Mouse (Mus musculus) lung, postnatal 36 days (tissue): ENCODE data around the gene Gabrq.

ENCODE experiments used
- DNase-seq: peaks from one replicate; pipeline ENCODE4 v3.0.0; 2022; ENCODE audit warnings: mixed read lengths

Gabrq gene

DNA sequence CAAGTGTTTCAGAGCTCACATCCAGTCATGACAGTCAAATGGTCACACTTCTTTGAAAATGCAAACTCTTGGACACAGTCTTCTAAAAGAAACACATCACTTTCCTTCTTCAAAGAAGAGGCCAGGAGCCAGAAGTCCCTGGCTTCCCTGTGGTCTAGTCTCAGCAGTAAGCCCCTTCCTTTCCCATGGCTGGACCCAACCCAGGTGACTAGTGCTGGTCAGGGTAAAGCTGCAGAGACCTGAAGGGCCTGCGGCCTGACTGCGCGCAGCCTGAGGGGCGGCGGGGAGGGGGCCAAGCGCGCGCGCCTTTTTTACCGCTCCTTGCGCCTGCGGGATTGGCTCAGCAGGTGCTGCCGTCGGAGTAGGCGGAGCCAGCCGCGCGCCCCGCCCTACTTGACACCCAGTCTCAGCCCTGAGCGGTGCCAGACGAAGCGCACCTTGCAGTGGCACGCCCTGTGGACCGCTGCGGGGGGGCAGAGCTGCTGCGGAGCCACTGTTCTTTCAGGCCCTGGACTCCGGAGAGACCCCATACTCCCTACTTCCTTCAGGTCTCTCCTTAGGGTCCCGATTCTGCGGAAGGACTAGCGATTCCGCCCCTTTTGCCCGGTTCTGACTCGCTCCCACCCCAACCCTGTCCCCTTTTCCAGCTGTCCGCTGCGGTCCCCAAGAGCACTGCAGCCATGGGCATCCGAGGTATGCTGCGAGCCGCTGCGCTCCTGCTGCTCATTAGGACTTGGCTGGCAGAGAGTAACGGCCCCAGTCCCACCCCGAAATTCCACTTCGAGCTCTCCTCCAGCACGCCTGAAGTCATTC lies at the start of gene Gabrq:
TSS of gene Gabrq (plus strand) at position 403 of the 813 bp plus-strand sequence.
- DNase-seq = peak; percentile 42

DNA sequence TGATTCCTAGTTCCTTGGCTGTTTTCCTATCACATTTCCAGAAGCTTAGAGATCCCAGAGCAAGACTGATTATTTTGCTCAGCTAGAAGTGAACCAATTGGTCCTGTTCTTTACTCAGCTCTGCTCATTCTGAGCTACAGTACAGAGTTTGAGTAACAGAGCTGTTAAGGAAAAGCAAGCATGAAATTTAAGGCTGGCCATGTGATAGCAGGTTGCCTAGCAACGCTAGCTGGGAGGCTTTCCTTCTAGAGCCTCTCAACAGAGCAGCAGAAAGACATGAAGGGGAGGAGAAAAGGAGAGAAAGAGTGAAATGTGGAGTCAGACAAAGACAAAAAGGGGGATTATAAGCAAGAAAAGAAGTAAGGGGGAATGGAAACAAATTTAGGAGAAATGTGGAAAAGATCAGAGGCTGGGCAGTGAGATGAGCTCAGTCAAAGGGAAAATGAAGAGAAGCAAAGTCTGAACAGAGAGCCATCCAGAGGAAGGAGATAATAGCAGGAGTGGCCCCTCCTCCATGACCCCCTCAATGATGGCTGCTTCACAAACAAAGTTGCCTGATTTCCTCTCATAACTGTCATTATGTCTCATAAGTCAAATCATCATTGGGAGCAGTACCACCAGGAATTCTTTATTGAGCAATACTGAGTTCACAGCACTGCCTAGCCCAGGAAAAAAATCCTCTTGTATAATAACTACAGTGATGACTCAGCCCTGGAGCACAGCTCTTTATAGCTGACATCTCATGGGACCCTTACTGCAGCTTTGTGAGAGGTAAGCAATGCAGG lies 36.0 kb upstream of the Gabrq start:
- peak; percentile 3 for DNase-seq

DNA sequence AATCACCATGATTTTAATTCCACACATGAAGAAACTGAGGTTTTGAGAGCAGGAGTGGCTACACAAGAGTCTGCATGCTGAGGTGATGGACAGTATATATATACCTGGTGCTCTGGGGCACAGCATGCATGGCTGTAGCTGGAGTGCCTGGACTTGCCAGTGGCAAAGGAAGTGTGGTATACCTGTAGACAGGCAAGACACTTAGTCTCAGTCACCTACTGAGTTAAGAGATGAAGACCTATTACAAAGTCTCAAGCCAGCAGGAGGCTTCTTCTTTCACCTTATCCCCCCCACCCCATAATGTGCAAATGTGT lies 35.5 kb upstream of the Gabrq start:
- DNase-seq = no peak

DNA sequence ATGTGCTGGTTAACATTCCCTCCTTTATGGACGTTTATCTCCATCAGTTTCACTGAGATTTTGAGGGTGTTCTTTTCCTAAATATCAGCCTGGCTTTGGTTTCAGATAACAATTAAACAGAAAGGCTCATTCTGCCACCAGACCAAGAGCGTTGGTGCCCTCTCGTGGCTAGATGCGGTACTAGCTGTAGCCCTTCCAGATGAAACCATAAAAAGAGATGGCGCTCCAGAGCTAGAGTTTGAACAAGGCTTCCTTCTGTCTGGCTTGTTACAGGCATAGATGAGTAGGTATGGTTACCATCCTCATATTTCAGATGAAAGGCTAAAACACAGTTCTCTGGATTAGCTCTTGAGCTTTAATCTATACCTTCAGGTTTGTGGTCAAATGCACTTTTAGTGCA lies 5.4 kb upstream of the Gabrq start:
- peak; percentile 84 for DNase-seq

DNA sequence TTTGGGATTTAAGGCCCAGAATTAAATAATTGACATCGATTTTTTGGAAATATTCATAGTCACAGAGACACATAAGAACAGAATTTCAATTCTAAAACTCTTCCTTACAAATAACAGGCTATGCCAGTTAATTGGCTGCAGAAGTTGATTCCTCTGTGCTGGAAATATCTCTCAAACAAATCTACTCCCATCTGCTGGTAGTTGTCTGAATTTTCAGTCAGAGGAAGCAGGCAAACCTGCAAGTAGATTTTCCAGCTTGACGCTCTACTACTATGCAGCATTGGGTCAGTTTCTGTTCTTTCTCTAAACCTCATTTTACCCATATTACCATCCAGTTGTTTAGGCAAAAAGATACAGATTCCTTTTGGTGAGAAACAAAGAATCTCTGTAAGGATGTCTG lies 1.7 kb upstream of the Gabrq start:
- no peak for DNase-seq

DNA sequence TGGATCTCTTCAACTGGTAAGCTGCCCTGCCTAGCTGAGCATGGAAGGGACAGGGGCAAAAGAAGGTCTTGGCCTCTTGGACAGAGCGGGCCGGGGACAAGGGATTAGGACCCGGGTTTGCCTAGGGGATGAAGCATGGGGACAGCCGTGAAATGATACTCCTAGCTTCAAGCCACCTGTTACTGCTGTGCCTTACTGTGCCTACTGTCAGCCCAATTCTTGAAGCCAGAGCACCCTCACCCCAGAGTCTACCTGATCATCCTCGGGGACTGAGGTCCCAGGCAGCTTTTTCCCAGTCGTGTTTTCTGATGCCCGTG lies 569 bp downstream of the Gabrq start:
- DNase-seq = no peak
